Mouse (Mus musculus) forebrain, embryonic 11.5 days (tissue): ENCODE measurements around the gene Mfsd13b. TPM values are rescaled to one million over a fixed set of nuclear protein-coding genes. Genes with fewer than 3 reads are reported as not detected.

Experiments used
- polyA plus RNA-seq: library from polyadenylated mRNA; unstranded; fragments of >200 nt; fragmentation: Nextera tagmentation; extraction: Ambion mirVana; gene quantifications from 2 replicates; pipeline ENCODE4 v1.2.1, GENCODE M21; 2014

Gene Mfsd13b
- polyA plus RNA-seq, 1 experiment from 2014 or later = 0.48 TPM

Other genes with a start within 250 kb of the Mfsd13b start
- gene Vwa3a, start 243.2 kb upstream of the Mfsd13b start, polyA plus RNA-seq = 0.11 and 0.19 TPM in 2 replicates
- gene Gm5737, start 170.1 kb upstream of the Mfsd13b start, polyA plus RNA-seq = not detected in 2 replicates
- gene Eef2k, start 139.7 kb upstream of the Mfsd13b start, polyA plus RNA-seq = 10.0 and 12.7 TPM in 2 replicates
- 27.1 and 29.1 TPM in 2 replicates for gene Polr3e, start 64.8 kb upstream of the Mfsd13b start, polyA plus RNA-seq
- gene Cdr2, start 197 bp upstream of the Mfsd13b start, polyA plus RNA-seq = 15.6 and 16.3 TPM in 2 replicates
- 252 and 261 TPM in 2 replicates for gene Mettl9, start 51.9 kb downstream of the Mfsd13b start, polyA plus RNA-seq
- gene Igsf6, start 92.1 kb downstream of the Mfsd13b start, polyA plus RNA-seq = 0.96 and 1.2 TPM in 2 replicates
- gene Otoa, start 99.1 kb downstream of the Mfsd13b start, polyA plus RNA-seq = 0.11 TPM in 1 of 2 replicates, not detected in the other